Mouse (Mus musculus): ENCODE data around the gene Rps6ka6.

DNA sequence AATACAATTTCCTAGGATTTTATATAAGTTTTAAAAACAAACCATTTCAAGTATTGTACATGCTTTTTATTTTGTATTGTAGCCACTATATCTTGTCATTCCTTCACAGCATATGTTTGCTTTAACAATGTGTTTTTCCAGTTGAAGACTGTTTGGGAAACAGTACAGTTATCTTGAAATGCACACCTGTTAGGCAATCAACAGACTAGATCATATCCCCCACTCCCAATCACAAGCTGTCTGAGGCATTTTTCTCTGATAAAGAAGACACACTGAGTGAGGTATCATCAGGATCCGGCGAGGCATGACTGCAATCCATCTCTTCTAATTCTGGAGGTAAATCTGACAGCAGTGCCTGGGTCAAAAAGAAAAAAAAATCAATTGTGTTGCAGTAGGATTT lies 39.3 kb upstream of the Rps6ka6 start:
- TF ChIP-seq EP300 (optimal IDR thresholded peaks at IDR 0.05) = no peak
- TF ChIP-seq CTCF (IDR thresholded peaks at IDR 0.05; ENCODE audit: low read depth) = no peak
